Mouse (Mus musculus): ENCODE measurements around the gene Adamts3. TPM values are rescaled to one million over a fixed set of nuclear protein-coding genes. Genes with fewer than 3 reads are reported as not detected.
A peak's percentile ranks its signal among the peaks of the same experiment; 100 is the strongest.

The Adamts3 gene
- total RNA-seq (2015; ENCODE audit: low replicate concordance), result 0.72 TPM in 1 of 2 replicates, not detected in the other
- total RNA-seq (2017; ENCODE audit: low replicate concordance), result not detected in 2 replicates

- 0 out of 2 replicates have a peak, but pooled peaks have one; percentile 30 for ATAC-seq (replicated peaks; ENCODE audit: low FRiP score, poor library complexity, severe bottlenecking)
Observed at GRCm38 (mm10) chr5:89883051-89883907, at the start of gene Adamts3. TSS of gene Adamts3 (minus strand) at chr5:89883334.

GRCm38 (mm10) chr5:89931511-89931910 is 48.4 kb upstream of the Adamts3 start:
- ATAC-seq (replicated peaks; ENCODE audit: low FRiP score, poor library complexity, severe bottlenecking), result no peak

- no peak for ATAC-seq (replicated peaks; ENCODE audit: low FRiP score, poor library complexity, severe bottlenecking)
Observed at GRCm38 (mm10) chr5:89912359-89912758, 29.2 kb upstream of the Adamts3 start.

GRCm38 (mm10) chr5:89911950-89912349 is 28.8 kb upstream of the Adamts3 start:
- no peak for ATAC-seq (replicated peaks; ENCODE audit: low FRiP score, poor library complexity, severe bottlenecking)

- no peak for ATAC-seq (replicated peaks; ENCODE audit: low FRiP score, poor library complexity, severe bottlenecking)
Observed at GRCm38 (mm10) chr5:89911508-89911907, 28.4 kb upstream of the Adamts3 start.

GRCm38 (mm10) chr5:89906884-89907431 is 23.8 kb upstream of the Adamts3 start:
- ATAC-seq (replicated peaks; ENCODE audit: low FRiP score, poor library complexity, severe bottlenecking), result no peak

- no peak for ATAC-seq (replicated peaks; ENCODE audit: low FRiP score, poor library complexity, severe bottlenecking)
Observed at GRCm38 (mm10) chr5:89901026-89901425, 17.9 kb upstream of the Adamts3 start.

- no peak for ATAC-seq (replicated peaks; ENCODE audit: low FRiP score, poor library complexity, severe bottlenecking)
Observed at GRCm38 (mm10) chr5:89897495-89897894, 14.4 kb upstream of the Adamts3 start.

GRCm38 (mm10) chr5:89895520-89895919 is 12.4 kb upstream of the Adamts3 start:
- no peak for ATAC-seq (replicated peaks; ENCODE audit: low FRiP score, poor library complexity, severe bottlenecking)

GRCm38 (mm10) chr5:89884991-89885390 is 1.9 kb upstream of the Adamts3 start:
- no peak for ATAC-seq (replicated peaks; ENCODE audit: low FRiP score, poor library complexity, severe bottlenecking)

- ATAC-seq (replicated peaks; ENCODE audit: low FRiP score, poor library complexity, severe bottlenecking), result no peak
Observed at GRCm38 (mm10) chr5:89883908-89884204, 722 bp upstream of the Adamts3 start.

- peak; percentile 39; the same call in 1 of the 2 replicates for ATAC-seq (replicated peaks; ENCODE audit: low FRiP score, poor library complexity, severe bottlenecking)
Observed at GRCm38 (mm10) chr5:89882091-89882734, 921 bp downstream of the Adamts3 start.

GRCm38 (mm10) chr5:89881425-89881824 is 1.7 kb downstream of the Adamts3 start:
- ATAC-seq (replicated peaks; ENCODE audit: low FRiP score, poor library complexity, severe bottlenecking), result no peak

- no peak for ATAC-seq (replicated peaks; ENCODE audit: low FRiP score, poor library complexity, severe bottlenecking)
Observed at GRCm38 (mm10) chr5:89878866-89879392, 4.2 kb downstream of the Adamts3 start.

- no peak for ATAC-seq (replicated peaks; ENCODE audit: low FRiP score, poor library complexity, severe bottlenecking)
Observed at GRCm38 (mm10) chr5:89872661-89873060, 10.5 kb downstream of the Adamts3 start.

GRCm38 (mm10) chr5:89859603-89860002 is 23.5 kb downstream of the Adamts3 start:
- no peak for ATAC-seq (replicated peaks; ENCODE audit: low FRiP score, poor library complexity, severe bottlenecking)

- ATAC-seq (replicated peaks; ENCODE audit: low FRiP score, poor library complexity, severe bottlenecking), result no peak
Observed at GRCm38 (mm10) chr5:89858837-89859236, 24.3 kb downstream of the Adamts3 start.

- no peak for ATAC-seq (replicated peaks; ENCODE audit: low FRiP score, poor library complexity, severe bottlenecking)
Observed at GRCm38 (mm10) chr5:89846551-89846950, 36.6 kb downstream of the Adamts3 start.

GRCm38 (mm10) chr5:89844354-89844753 is 38.8 kb downstream of the Adamts3 start:
- no peak for ATAC-seq (replicated peaks; ENCODE audit: low FRiP score, poor library complexity, severe bottlenecking)

GRCm38 (mm10) chr5:89843478-89843877 is 39.7 kb downstream of the Adamts3 start:
- no peak for ATAC-seq (replicated peaks; ENCODE audit: low FRiP score, poor library complexity, severe bottlenecking)

- no peak for ATAC-seq (replicated peaks; ENCODE audit: low FRiP score, poor library complexity, severe bottlenecking)
Observed at GRCm38 (mm10) chr5:89839627-89840026, 43.5 kb downstream of the Adamts3 start.

Data from erythroid progenitor cell, adult 5-6 weeks (primary cell).